Mouse (Mus musculus) liver, embryonic 14.5 days (tissue): ENCODE data around the gene Qrich1. TPM values are rescaled to one million over a fixed set of nuclear protein-coding genes. Genes with fewer than 3 reads are reported as not detected.

Experiments
- ATAC-seq: fragments of 200-750 bp; cut with Nextera tagmentation; 2 replicates; pipeline ENCODE4 v1.8.0; 2017; ENCODE audit warnings: moderate number of reproducible peaks, mild to moderate bottlenecking, moderate library complexity; ENCODE audit not compliant: insufficient read depth
- DNase-seq, 3 experiments: peaks; one replicate each; pipeline ENCODE4 v3.0.0-alpha.2; 2012 to 2013; ENCODE audit warnings: low read depth in 3 of 3, low spot score in 3 of 3
- H3K27ac ChIP-seq: fragments of 300-500 bp; sonication (generic); 2 replicates; pipeline ENCODE4 v1.5.1; 2014; ENCODE audit warnings: moderate library complexity, mild to moderate bottlenecking, control low read depth, inconsistent platforms
- H3K27me3 ChIP-seq: fragments of 300-500 bp; sonication (generic); 2 replicates; pipeline ENCODE4 v1.6.1; 2014; ENCODE audit warnings: mild to moderate bottlenecking, low read length, moderate library complexity; ENCODE audit not compliant: control insufficient read depth, insufficient read depth
- H3K36me3 ChIP-seq: fragments of 300-500 bp; sonication (generic); replicated peaks from 2 replicates; pipeline ENCODE4 v1.6.1; 2014; ENCODE audit warnings: low read depth; ENCODE audit not compliant: control insufficient read depth, insufficient read depth
- H3K4me1 ChIP-seq, 2 experiments: fragments of 200-500 bp in 1 of 2; fragments of 300-500 bp in 1 of 2; sonication (generic) in 1 of 2; replicated peaks; 2 replicates each; pipeline ENCODE4 v1.6.1; 2012 to 2014; ENCODE audit warnings: antibody characterized with exemption in 1 of 2, inconsistent platforms in 1 of 2, low read length in 1 of 2; ENCODE audit not compliant: control insufficient read depth in 2 of 2, insufficient read depth in 2 of 2
- H3K4me2 ChIP-seq: fragments of 300-500 bp; sonication (generic); 2 replicates; pipeline ENCODE4 v1.6.1; 2014; ENCODE audit warnings: low read depth, mild to moderate bottlenecking, control low read depth, moderate library complexity
- H3K4me3 ChIP-seq, 2 experiments: fragments of 200-500 bp in 1 of 2; fragments of 300-500 bp in 1 of 2; sonication (generic) in 1 of 2; 2 replicates each; pipeline ENCODE4 v1.5.1; 2012 to 2014; ENCODE audit warnings: low read depth in 2 of 2, low read length in 2 of 2, mild to moderate bottlenecking in 2 of 2, control low read depth in 1 of 2, inconsistent platforms in 1 of 2, moderate library complexity in 1 of 2; ENCODE audit not compliant: insufficient read depth in 1 of 2
- H3K9ac ChIP-seq: fragments of 300-500 bp; sonication (generic); replicated peaks from 2 replicates; pipeline ENCODE4 v1.6.1; 2014; ENCODE audit warnings: mild to moderate bottlenecking, control low read depth, moderate library complexity
- H3K9me3 ChIP-seq: fragments of 300-500 bp; sonication (generic); 2 replicates; pipeline ENCODE4 v1.6.1; 2016; ENCODE audit warnings: low read length, mixed read lengths; ENCODE audit not compliant: control insufficient read depth
- CTCF ChIP-seq: IDR thresholded peaks from 2 replicates; pipeline ENCODE4 v1.5.1; 2016; ENCODE audit warnings: antibody characterized with exemption, low read depth, control low read depth
- EP300 ChIP-seq: IDR thresholded peaks from 2 replicates; pipeline ENCODE4 v1.6.1; 2016; ENCODE audit warnings: antibody characterized with exemption, low read depth
- WGBS: fragments of 180-500 bp; shearing (Covaris S2); extraction: QIAGEN DNeasy Blood & Tissue Kit; methylation state at CpG from one replicate; pipeline ENCODE4 v1.1.7; 2014; ENCODE audit not compliant: insufficient replicate concordance; 5-methylcytosine and 5-hydroxymethylcytosine counted together
- polyA plus RNA-seq, 2 experiments: library from polyadenylated mRNA; depleted of rRNA in 1 of 2; stranded (reverse) in 1 of 2; unstranded in 1 of 2; fragments of >200 nt; fragmentation: Nextera tagmentation in 1 of 2; extraction: Ambion mirVana in 1 of 2; gene quantifications; 2 replicates each; pipeline versions ENCODE4 v1.2.1 to v1.2.3; 2012 to 2014

The Qrich1 gene
- polyA plus RNA-seq, 2 experiments, result 39.8 to 40.6 TPM

DNA sequence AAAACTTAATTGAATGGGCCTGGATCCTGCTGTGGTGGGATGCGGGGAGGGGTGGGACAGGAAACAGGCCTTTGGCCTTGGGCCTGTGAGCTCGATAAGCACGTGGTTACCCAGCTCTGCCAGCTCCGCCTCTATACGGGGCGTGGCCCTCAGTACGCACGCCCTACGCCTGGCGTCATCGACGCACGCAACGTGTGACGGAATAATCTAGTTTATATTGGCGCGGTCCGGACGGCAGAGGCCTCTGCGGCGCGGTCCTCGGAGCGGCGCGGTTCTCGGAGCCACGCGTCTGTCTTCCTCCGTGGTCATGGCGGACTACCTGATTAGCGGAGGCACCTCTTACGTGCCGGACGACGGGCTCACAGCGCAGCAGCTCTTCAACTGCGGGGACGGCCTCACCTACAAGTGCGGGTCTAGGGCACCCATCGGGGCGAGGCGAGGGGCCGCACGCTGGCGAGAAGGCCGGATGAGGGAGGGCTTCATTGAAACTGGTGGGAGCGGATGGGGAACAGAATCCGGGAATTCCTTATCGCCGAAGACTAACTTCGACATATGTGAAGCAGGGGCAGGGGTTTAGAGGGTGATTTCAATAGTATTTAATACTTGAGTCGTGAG is 43.7 kb downstream of the Qrich1 start, which contains the start of gene Impdh2:
TSS of gene Impdh2 (plus strand) at position 60 of the 615 bp plus-strand sequence.
- no peaks in the 10 kb centered on the region for H3K9me3 ChIP-seq
- under 1% methylated on average over 50 of the region's 53 CpGs for WGBS
- peak within 1 kb of the TSS; percentile 82 for H3K9ac ChIP-seq
- peaks cover 64% of the 10 kb centered on the region for H3K36me3 ChIP-seq
- ATAC-seq, result peak; percentile 98
- H3K4me2 ChIP-seq, result peak within 1 kb of the TSS; percentile 97
- H3K27me3 ChIP-seq, result no peaks in the 10 kb centered on the region
- H3K4me3 ChIP-seq, result peak within 1 kb of the TSS; percentile 78 to 81
- DNase-seq, result peak; percentile 93 to 95 (median 94)
- peak within 1 kb of the TSS; percentile 66 for H3K27ac ChIP-seq
- peaks cover 11 to 14% of the 10 kb centered on the region in 2 experiments; a peak in 3 of 4 replicates for H3K4me1 ChIP-seq
- TF ChIP-seq CTCF, result peak; percentile 33; the same call in 1 of the 2 replicates
- TF ChIP-seq EP300, result no peak

DNA sequence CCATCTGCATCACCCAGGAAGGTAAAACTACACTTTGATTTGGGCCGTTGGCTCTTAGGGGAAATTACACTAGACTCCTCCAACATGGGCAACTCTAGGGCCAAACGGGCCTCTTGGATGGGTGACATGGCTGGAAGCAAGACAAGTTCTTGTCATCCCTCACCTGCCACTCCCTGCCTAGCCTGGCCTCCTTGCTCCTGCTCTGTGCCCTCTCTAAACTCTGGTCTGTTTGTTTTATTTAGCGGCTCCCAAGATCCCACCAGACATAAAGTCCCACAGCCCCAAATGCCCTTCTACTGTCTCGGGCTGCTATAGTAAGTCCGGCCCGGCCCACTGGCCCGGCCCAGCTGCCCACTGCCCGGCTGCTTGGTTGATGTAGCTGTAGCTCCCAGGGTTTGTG is 47.1 kb downstream of the Qrich1 start:
- no peaks in the 10 kb centered on the region for H3K27me3 ChIP-seq
- H3K36me3 ChIP-seq, result peaks cover 41% of the 10 kb centered on the region
- H3K9me3 ChIP-seq, result no peaks in the 10 kb centered on the region
- H3K9ac ChIP-seq, result no peak overlapping the region
- ATAC-seq, result no peak
- TF ChIP-seq EP300, result no peak
- no peak overlapping the region for H3K4me2 ChIP-seq
- 85% methylated on average over 8 of the region's 8 CpGs for WGBS
- no peak overlapping the region for H3K27ac ChIP-seq
- peaks cover 18 to 24% of the 10 kb centered on the region in 2 experiments for H3K4me1 ChIP-seq
- no peak overlapping the region for H3K4me3 ChIP-seq
- no peak for DNase-seq

DNA sequence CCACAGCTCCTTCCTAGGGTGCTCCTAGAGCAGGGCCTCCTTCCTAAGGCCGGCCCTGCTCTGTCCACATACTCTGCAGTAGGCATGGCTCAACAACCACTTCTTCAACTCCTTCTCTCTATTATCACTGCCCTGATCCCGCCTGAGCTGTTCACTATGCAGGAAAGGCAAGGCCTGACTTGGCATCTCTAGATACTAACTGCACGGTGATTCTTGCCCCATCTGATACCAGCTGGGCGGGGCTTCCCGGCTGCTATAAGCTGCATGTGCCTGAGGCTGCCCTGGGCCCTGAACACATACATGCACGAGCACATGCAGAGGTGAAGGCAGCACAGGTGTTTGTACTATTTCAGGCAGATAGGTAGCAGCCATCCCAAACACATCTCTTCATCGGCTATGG is 47.5 kb downstream of the Qrich1 start:
- no peak for DNase-seq
- 46% methylated on average over 7 of the region's 7 CpGs for WGBS
- Histone ChIP-seq H3K4me3 (no peak overlapping the region), H3K36me3 (peaks cover 36% of the 10 kb centered on the region), H3K27ac (no peak overlapping the region), H3K9ac (no peak overlapping the region), H3K4me2 (no peak overlapping the region), H3K9me3 (no peaks in the 10 kb centered on the region), H3K27me3 (no peaks in the 10 kb centered on the region), H3K4me1 (peaks cover 22 to 29% of the 10 kb centered on the region in 2 experiments)
- TF ChIP-seq CTCF (no peak), EP300 (no peak)
- ATAC-seq, result no peak

DNA sequence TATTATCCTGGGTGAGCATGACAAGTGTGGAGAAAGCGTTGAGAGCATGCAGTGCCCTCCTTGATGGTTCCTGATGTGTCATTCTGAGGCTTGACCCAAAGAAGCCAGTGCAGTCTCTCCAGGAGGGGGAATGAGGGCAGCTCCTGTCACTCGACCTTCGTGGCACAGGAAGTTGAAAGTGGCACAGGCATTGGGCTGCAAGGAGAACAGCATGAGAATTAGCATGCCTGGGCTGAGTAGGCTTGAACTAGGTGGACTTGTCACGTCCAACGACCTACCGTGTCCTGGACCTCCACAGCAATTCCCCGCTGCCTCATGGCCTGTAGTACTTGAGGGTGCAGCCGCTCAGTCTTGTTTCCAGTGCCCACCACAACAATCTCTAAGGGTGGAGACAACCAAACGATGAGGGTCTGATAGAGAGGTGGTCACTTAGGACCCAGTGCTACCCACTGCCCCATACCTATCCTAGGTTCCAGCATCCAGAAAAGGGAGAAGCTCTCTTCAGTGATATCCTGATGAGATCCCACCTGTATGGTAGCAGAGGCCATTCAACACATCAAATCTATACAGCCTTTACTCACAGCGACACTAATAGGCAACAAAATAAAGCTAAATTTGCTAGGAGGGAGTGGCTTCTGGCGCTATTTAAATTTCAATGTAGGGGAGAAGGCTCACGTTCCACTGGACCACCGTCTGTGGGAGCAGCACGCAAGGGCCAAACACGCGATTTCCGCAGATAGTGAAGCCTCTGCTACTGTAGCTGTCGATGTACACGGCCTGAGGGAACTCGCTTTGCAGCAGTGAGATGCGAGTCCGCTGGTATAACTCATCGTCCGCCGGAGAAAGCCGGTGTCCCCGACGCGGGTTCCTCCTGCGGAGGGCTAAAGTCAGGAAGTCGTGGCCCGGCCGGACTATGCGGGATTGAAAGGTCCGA is 49.5 kb downstream of the Qrich1 start:
- H3K9me3 ChIP-seq, result no peaks in the 10 kb centered on the region
- H3K27ac ChIP-seq, result peak overlapping the region; percentile 93
- peaks cover 21 to 34% of the 10 kb centered on the region in 2 experiments for H3K4me1 ChIP-seq
- peak overlapping the region; percentile 87 for H3K9ac ChIP-seq
- TF ChIP-seq EP300 (no peak), CTCF (no peak)
- H3K36me3 ChIP-seq, result peaks cover 31% of the 10 kb centered on the region
- H3K4me2 ChIP-seq, result peak overlapping the region; percentile 99
- WGBS, result 7% methylated on average over 35 of the region's 35 CpGs
- H3K27me3 ChIP-seq, result no peaks in the 10 kb centered on the region
- DNase-seq (no peak), ATAC-seq (peak; percentile 3)
- peak overlapping the region; percentile 83 to 86 for H3K4me3 ChIP-seq
